Mouse (Mus musculus): Measurements from ENCODE around the gene Slc9a3r2.
"Not testable (repeated sequence)": the region's sequence is repeated elsewhere in the genome, so short reads cannot be mapped to it uniquely, and the experiment has no call there.

The Slc9a3r2 gene

GRCm38 (mm10) chr17:24650070-24650616, at the start of gene Slc9a3r2:
Gene Slc9a3r2, minus strand, starts transcription at chr17:24650327.
- no peak for ATAC-seq (ENCODE audit: low TSS enrichment)

- ATAC-seq (ENCODE audit: low TSS enrichment): no peak
Observed at GRCm38 (mm10) chr17:24699473-24699872, 49.3 kb upstream of the Slc9a3r2 start.

GRCm38 (mm10) chr17:24698715-24699114, 48.6 kb upstream of the Slc9a3r2 start:
- ATAC-seq (ENCODE audit: low TSS enrichment): no peak

DNA sequence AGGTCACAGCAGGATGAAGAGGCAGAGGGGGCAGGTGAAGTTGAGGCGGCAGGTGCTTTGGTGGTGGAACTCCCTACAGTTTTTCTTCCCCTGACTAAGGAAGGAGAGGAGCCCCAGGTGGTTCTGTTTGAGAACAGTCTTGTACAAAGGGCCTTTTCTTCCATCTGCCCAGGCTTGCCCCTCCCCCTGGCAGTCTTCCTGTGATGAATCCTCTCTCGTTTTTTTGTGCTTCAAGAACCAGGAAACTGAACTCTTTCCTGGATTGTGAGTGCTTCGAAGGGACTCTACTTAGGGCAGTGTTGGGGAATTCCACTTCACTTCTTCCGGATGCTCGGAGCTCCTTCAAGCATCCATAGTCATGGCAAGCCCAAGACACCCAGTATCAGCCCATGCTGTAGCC, 47.9 kb upstream of the Slc9a3r2 start:
- ATAC-seq (ENCODE audit: low TSS enrichment): no peak

DNA sequence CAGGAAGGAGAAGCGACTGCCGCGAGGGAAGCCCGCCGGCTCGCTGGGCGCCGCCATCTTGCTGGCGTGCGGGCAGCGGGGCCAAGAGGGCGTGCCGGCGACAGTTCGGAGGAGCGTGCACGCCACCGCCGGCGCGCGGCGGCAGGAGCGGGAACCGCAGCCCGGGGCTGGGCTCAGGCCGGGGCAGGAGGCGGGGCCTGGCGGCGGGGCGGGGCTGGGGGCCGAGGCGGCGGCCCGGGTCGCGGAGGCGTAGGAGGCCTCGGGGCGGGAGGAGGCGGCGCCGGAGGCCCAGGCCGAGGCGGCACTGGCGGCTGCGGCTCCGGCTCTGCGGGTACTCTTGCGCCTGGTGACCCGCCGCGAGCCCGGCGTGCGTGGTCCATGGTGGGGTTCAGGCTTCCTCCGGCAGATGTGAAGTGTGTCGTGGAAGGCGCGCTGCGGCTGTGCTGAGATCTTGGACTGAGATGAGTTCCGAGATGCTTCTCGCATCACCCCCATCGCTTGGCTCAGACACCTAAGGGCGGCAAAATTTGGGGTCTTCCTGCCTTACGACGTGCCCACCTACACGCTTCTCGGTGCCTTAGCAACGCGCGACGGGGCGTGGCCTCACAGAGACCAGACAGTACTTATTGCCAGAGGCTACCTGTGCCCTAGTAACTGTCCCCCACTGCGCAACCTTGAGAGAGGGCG, 46.0 kb upstream of the Slc9a3r2 start, which contains the start of the genes Gfer and Noxo1:
TSS of gene Gfer (minus strand) at position 146 of the 687 bp plus-strand sequence.
TSS of gene Noxo1 (plus strand) at position 224 of the 687 bp plus-strand sequence.
- ATAC-seq (ENCODE audit: low TSS enrichment): peak; percentile 83

DNA sequence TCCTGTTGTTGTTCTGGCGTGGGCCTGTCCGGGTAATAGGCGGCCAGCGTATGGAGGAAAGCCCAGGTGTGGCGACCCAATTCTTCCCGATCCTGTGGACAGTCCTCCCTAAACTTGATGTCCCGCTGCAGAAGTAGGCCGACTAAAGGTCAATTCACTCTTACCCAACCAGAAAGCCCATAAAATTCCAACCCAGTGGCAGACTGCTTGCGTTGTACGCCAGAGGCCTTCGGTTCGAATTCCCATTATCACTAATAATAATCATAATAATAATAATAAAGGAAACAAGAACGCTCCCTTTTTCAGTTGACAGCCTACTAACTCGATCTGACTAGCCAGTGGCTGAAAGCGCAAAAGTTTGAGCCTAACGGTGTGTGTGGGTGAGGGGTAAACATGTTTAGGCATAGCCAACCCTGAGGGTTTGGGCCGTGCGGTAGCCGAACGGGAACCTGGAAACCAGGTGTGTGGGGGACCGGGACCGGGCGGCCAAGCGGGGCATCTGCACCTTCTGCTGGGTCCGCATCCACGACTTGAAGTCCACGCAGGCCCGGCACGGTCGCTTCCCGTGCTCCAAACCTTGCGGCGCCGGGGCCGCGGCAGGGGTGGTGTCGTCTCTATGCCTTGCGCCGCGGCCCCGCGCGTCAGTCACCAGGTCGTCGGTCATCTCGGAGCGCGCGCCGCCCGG, 45.3 kb upstream of the Slc9a3r2 start:
- peak; percentile 5; the same call in 1 of the 2 replicates for ATAC-seq (ENCODE audit: low TSS enrichment)

DNA sequence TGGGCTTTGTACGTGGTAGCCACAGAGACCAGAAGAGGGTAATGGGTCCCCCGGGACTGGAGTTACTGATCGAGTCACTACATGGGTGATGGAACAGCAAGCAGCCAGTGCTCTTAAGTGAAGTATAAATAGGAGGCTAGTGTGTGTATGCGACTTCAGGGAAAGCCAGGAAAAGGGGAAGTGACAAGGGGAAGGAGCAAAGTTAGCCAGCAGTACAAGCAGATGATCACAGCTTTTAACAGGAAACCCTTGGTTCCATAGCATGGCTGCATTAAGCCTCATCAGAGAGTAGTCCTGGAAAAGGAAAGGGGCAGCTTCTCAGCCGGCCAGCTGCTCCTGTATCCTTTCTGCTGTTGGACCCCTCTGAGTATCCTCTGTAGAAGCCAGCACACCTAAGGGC, 42.3 kb upstream of the Slc9a3r2 start:
- no peak for ATAC-seq (ENCODE audit: low TSS enrichment)

GRCm38 (mm10) chr17:24689251-24690081, 39.3 kb upstream of the Slc9a3r2 start, which contains the start of gene Syngr3:
Gene Syngr3, minus strand, starts transcription at chr17:24689955.
- peak; percentile 51; the same call in 1 of the 2 replicates for ATAC-seq (ENCODE audit: low TSS enrichment)

DNA sequence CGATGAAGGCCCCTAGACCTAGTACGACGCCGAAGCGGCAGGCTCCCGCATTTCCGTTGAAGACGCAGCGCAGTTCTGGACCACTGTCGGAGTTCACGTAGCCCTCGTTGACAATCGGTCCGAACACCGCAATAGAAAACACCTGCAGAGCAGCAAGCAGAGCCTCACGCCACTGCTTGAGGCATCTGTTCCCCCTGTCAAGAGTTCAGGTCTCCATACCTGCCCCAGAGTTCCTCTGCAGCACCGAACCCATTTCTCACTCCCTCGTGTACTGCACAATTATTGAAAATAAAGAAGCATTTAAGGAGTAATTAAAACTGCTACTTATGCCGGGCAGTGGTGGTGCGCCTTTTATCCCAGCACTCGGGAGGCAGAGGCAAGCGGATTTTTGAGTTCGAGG, 37.5 kb upstream of the Slc9a3r2 start:
- no peak for ATAC-seq (ENCODE audit: low TSS enrichment)

- ATAC-seq (ENCODE audit: low TSS enrichment): no peak
Observed at GRCm38 (mm10) chr17:24687146-24687595, 37.0 kb upstream of the Slc9a3r2 start.

GRCm38 (mm10) chr17:24686514-24686913, 36.4 kb upstream of the Slc9a3r2 start:
- ATAC-seq (ENCODE audit: low TSS enrichment): no peak

- no peak for ATAC-seq (ENCODE audit: low TSS enrichment)
Observed at GRCm38 (mm10) chr17:24677500-24678080, 27.5 kb upstream of the Slc9a3r2 start.

DNA sequence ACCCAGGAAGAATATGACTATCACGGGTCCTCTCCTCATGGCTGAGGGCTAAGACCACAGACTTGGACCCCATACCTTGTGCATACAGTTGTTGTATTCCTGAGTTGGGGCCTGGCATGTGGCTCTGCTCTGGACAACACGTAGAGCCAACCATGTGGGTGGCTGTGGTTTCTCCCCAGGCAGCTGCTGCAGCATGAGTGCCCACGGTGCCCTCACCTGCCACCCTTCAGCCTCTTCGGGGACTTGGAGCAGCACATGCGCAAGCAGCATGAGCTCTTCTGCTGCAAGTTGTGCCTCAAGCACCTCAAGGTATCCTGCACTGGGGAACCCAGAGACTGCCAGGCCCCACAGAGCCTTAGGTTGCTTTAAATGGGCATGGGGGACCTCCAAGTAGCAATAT, 26.8 kb upstream of the Slc9a3r2 start:
- ATAC-seq (ENCODE audit: low TSS enrichment): no peak

DNA sequence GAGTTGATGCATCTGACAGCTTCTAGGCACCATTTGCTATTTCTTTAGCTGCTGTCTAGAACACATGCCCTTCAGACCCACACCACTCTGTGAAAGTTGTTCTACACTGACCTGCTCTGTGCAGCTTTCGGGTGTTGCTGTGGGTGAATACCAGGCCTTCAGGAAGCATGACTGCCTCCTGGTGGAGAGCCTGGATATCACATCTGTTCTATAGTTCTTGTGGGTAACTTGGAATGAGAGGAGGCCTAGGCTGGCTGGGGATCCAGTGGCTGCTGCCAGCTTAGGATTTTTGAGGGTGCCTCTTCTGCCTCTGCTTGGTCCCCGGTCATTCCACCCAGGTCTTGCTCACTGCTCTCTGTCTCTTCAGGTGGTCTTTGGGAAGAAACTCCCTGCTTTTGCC, 26.1 kb upstream of the Slc9a3r2 start:
- ATAC-seq (ENCODE audit: low TSS enrichment): no peak

- peak; percentile 56 for ATAC-seq (ENCODE audit: low TSS enrichment)
Observed at GRCm38 (mm10) chr17:24674277-24674676, 24.1 kb upstream of the Slc9a3r2 start.

GRCm38 (mm10) chr17:24672141-24672540, 22.0 kb upstream of the Slc9a3r2 start:
- ATAC-seq (ENCODE audit: low TSS enrichment): no peak

DNA sequence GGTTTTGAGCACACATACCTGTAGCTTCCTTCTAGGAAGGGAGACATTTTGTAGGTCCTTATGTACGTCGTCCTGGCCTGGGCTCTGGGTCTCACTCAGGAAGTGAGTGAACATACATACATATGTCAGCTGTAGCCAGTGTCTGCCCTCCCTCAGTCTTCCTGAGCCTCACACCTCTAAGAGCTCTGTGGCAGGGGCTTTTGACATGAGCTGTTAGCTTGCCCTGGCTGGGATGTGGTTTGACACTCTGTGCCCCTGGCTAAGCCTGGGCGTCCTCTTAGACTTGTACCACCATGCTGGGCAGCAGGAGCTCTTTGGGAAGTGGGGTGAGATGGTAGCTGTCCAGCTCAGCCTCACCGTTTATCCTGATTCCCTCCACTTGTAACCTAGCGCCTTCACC, 21.2 kb upstream of the Slc9a3r2 start:
- ATAC-seq (ENCODE audit: low TSS enrichment): no peak

- ATAC-seq (ENCODE audit: low TSS enrichment): no peak
Observed at GRCm38 (mm10) chr17:24670246-24670844, 20.2 kb upstream of the Slc9a3r2 start.

DNA sequence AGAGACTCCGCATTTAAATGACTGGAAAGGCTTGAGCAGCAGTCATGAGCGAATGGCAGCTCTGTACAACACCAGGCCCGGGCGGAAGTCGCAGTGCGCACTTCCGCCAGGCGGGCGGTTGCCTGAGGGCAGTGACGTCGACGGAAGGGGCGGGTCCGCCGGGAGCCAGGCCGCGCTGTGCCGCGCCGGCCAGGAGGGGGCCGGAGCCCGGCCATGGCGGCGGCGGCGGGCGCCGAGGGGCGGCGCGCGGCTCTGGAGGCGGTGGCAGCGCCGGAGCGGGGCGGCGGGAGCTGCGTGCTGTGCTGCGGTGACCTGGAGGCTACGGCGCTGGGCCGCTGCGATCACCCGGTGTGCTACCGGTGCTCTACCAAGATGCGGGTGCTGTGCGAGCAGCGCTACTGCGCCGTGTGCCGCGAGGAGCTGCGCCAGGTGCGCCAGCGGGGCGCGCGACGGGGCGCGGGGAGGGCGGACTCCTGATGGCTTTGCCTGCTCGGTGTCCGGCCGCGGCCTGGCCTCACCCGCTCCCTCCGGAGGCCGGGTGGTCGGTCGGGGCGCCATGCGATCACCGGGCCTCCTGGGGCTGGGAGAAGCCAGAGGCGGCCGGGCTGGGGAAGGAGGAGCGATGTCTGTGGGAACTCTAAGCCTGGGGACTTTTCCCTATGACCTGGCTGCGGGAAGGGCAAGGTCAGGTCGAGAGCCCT, 19.6 kb upstream of the Slc9a3r2 start, which contains the start of gene Zfp598:
TSS of gene Zfp598 (plus strand) at position 143 of the 701 bp plus-strand sequence.
- peak; percentile 95 for ATAC-seq (ENCODE audit: low TSS enrichment)

GRCm38 (mm10) chr17:24669214-24669544, 19.1 kb upstream of the Slc9a3r2 start:
- not testable (repeated sequence) for ATAC-seq (ENCODE audit: low TSS enrichment)
